Mouse (Mus musculus) G1E (cell line): ENCODE measurements around the gene Dmrtc2.
A peak's percentile ranks its signal among the peaks of the same experiment; 100 is the strongest.

Source experiments
- CTCF ChIP-seq: IDR thresholded peaks from 2 replicates; pipeline ENCODE4 v1.5.1; 2012; ENCODE audit warnings: low read depth, low read length, inconsistent platforms, mixed read lengths
- GATA1 ChIP-seq: IDR thresholded peaks from 2 replicates; pipeline ENCODE4 v1.6.1; 2012; ENCODE audit warnings: borderline replicate concordance, low read length, inconsistent platforms, mixed read lengths
- POLR2AphosphoS5 ChIP-seq: IDR thresholded peaks from 2 replicates; pipeline ENCODE4 v1.6.1; 2012; ENCODE audit warnings: low read depth, low read length, inconsistent platforms; ENCODE audit not compliant: insufficient replicate concordance
- TAL1 ChIP-seq: conservative IDR thresholded peaks from 2 replicates; pipeline ENCODE4 v1.6.1; 2012; ENCODE audit warnings: low read depth, low read length, inconsistent platforms, mixed read lengths

DNA sequence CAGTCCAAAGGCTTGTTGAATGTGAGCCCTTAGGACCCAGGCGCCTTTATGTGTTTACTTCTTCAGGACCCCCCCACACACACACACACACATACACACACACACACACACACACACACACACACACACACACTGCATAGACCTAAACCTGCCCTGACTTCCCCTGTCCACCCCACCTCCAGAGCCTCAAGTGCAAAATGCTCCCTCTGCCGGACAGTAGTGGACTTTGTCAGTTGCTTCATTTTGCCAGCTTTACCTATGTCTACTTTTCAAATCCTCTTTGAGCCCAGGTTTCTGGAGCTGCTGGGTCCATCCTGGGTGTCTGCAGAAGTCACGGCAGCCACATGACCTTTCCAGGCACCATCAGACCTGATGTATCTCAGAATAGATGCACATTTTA lies 35.1 kb downstream of the Dmrtc2 start:
- TF ChIP-seq POLR2AphosphoS5 = no peak
- peak; percentile 48 for TF ChIP-seq CTCF
- TF ChIP-seq GATA1 = no peak
- no peak for TF ChIP-seq TAL1
